ENCODE assay signal across 8 mouse cellular contexts in the genomic region with DNA sequence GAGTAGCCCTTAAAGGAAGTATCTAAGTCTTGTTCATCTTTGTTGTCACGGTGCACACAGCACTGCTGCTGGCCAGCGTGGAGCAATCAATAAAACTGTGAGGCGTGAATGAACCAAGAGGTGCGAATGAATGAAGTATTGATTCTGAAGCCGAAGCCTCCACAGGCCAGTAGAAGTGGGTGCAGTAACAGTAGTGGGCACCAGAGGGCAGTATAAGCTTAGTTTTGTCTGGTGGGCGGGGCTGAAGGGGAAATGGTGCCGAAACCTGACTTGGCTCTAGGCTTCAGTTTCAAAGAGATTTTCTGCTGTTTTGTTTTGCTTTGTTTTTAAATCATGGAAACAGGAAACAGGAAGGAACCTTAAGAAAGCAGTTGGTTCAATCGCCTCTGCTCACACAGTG. TPM values are rescaled to one million over a fixed set of nuclear protein-coding genes. Genes with fewer than 3 reads are reported as not detected.
DNase-seq lines count a peak whose midpoint lies in the region; ATAC-seq and TF ChIP-seq lines count a peak whose summit lies in the region.

No protein-coding gene starts in this region.

- DNase-seq in ZHBTc4 (ENCODE audit: low read depth, low spot score), result peak; percentile 66
- DNase-seq in cerebellum, postnatal 4 days (ENCODE audit: low spot score in 2 of 2), result peak; percentile 74 to 80
- DNase-seq in gastrocnemius, adult 2 months, result peak; percentile 69
- DNase-seq in hindbrain, postnatal 0 days (ENCODE audit: low spot score), result peak; percentile 78
- DNase-seq in left cerebral cortex, adult 11 months (ENCODE audit: low spot score), result peak; percentile 47
- peak; percentile 46 to 81 for DNase-seq in right cerebral cortex, postnatal 10 days (ENCODE audit: low spot score in 2 of 2)
- DNase-seq in urinary bladder, postnatal 25 days (ENCODE audit: low spot score), result peak; percentile 77

- H3K36me3 ChIP-seq in hindbrain, postnatal 0 days (ENCODE audit: insufficient read depth, low read length), result no peaks in the 10 kb centered on the region
- no peaks in the 10 kb centered on the region for H3K36me3 ChIP-seq in megakaryocyte, embryonic 14.5 days (replicated peaks; ENCODE audit: low read length)

- 28% methylated on average over 8 of the region's 8 CpGs for WGBS in hindbrain, postnatal 0 days

- peak overlapping the region; percentile 53 for H3K27ac ChIP-seq in gastrocnemius, adult 2 months
- H3K27ac ChIP-seq in hindbrain, postnatal 0 days, result no peak overlapping the region

- H3K27me3 ChIP-seq in hindbrain, postnatal 0 days (ENCODE audit: insufficient read depth, low read length), result no peaks in the 10 kb centered on the region
- H3K27me3 ChIP-seq in megakaryocyte, embryonic 14.5 days (replicated peaks), result peaks cover 36% of the 10 kb centered on the region

- intact Hi-C loops in gastrocnemius, adult 2 months (cut with DNase I), result loop anchor here (5.0 to 10.0 kb wide), 3 partner anchors 110 to 420 kb away; no protein-coding TSS in a partner anchor

- ATAC-seq in hindbrain, postnatal 0 days, result peak; percentile 64; the same call in 1 of the 2 replicates

- H3K4me2 ChIP-seq in hindbrain, postnatal 0 days (ENCODE audit: low read depth, low read length), result 0 out of 2 replicates have a peak overlapping the region, but pooled peaks have one; percentile 13

- peak overlapping the region; percentile 45 for H3K4me3 ChIP-seq in gastrocnemius, adult 2 months
- no peak overlapping the region for H3K4me3 ChIP-seq in hindbrain, postnatal 0 days (ENCODE audit: low read length)
- peak overlapping the region; percentile 76 for H3K4me3 ChIP-seq in megakaryocyte, embryonic 14.5 days (replicated peaks)

- no peaks in the 10 kb centered on the region for H3K9me3 ChIP-seq in hindbrain, postnatal 0 days (ENCODE audit: low read length)
- no peaks in the 10 kb centered on the region for H3K9me3 ChIP-seq in megakaryocyte, embryonic 14.5 days

- no peaks in the 10 kb centered on the region for H3K4me1 ChIP-seq in hindbrain, postnatal 0 days (ENCODE audit: insufficient read depth, low read length)
- H3K4me1 ChIP-seq in megakaryocyte, embryonic 14.5 days, result peaks cover 2% of the 10 kb centered on the region; the same call in 1 of the 2 replicates

- peak; percentile 94 for TF ChIP-seq CTCF in gastrocnemius, adult 2 months (IDR thresholded peaks at IDR 0.05)
- peak; percentile 83 for TF ChIP-seq CTCF in hindbrain, postnatal 0 days (IDR thresholded peaks at IDR 0.05; ENCODE audit: low read depth)

- H3K9ac ChIP-seq in hindbrain, postnatal 0 days (replicated peaks; ENCODE audit: low read length), result no peak overlapping the region

RNA-seq across cellular contexts. Expression of gene Apln, which starts 42.0 kb away (rescaled TPM):
- total RNA-seq in gastrocnemius, adult 2 months (2021), result 1 to 10 TPM in 1 of 2 experiments, under 1 TPM in 1; 0.61 to 1.3 TPM
- 8.9 and 11.1 TPM in 2 replicates for total RNA-seq in hindbrain, postnatal 0 days (2014; rRNA removed)
- 1.7 TPM in 2 replicates for polyA plus RNA-seq in hindbrain, postnatal 0 days (2015; fragmentation: Nextera tagmentation; extraction: Ambion mirVana)
- 0.22 TPM in 1 of 2 replicates, not detected in the other for polyA plus RNA-seq in megakaryocyte, embryonic 14.5 days (2012; ENCODE audit: insufficient read depth, low replicate concordance)
